In the genomic region with DNA sequence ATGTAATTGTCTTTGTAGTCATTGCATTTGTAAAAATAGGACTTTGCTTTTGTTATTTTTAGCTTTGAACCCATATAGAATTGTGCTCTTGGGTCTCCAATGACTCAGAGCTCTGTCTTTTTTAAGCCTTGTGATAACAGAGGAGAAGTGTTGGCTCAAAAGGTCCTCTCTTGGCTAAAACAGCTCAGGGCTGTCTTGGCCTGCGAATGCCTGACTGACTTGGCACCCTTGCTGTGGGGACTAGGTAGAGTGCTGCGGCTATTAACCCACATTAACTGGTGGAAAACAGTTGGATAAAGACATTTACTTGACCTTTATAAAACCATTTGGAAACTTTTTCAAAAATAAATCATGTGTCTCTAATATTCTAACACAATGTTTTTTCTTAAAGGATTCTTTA, we compare ENCODE assay signal across 15 mouse cellular contexts.
"Had no signal": no experiment of that assay in that cellular context is flagged by ENCODE, and none has a peak within 500 bp of the region (broad histone marks: within the 10 kb centered on the region; RNA-seq: fewer than 3 reads in every experiment).

No protein-coding gene starts in this region.

- H3K4me2 ChIP-seq: limb, embryonic 12.5 days; neural tube, embryonic 12.5 days had no signal

- DNase-seq: kidney, postnatal 36 days; layer of hippocampus, adult 9-11 months; layer of hippocampus, postnatal 36 days; liver; lung, adult 2 months; lung, postnatal 36 days; midbrain, embryonic 14.5 days; thymus, adult 18-20 months; thymus, postnatal 14 days had no signal

- H3K27ac ChIP-seq: kidney, postnatal 0 days; limb, embryonic 12.5 days; liver, embryonic 14.5 days; neural tube, embryonic 12.5 days; stomach, postnatal 0 days had no signal

- H3K36me3 ChIP-seq: limb, embryonic 12.5 days; neural tube, embryonic 12.5 days had no signal

- ATAC-seq: lung, postnatal 0 days had no signal

- H3K9me3 ChIP-seq: limb, embryonic 12.5 days; neural tube, embryonic 12.5 days had no signal

- H3K27me3 ChIP-seq: limb, embryonic 12.5 days; neural tube, embryonic 12.5 days had no signal

- H3K4me1 ChIP-seq: limb, embryonic 12.5 days; neural tube, embryonic 12.5 days had no signal

- H3K4me3 ChIP-seq: limb, embryonic 12.5 days; neural tube, embryonic 12.5 days had no signal

- H3K9ac ChIP-seq: limb, embryonic 12.5 days; liver, embryonic 14.5 days; neural tube, embryonic 12.5 days had no signal
